Mouse (Mus musculus) liver, adult (tissue): ENCODE data around the gene Cln5.
A peak's percentile ranks its signal among the peaks of the same experiment; 100 is the strongest.

Source experiments
- GATA4 ChIP-seq: IDR thresholded peaks from 2 replicates; pipeline ENCODE4 v1.6.1; 2014; ENCODE audit warnings: mild to moderate bottlenecking, low read length; ENCODE audit not compliant: insufficient replicate concordance

The Cln5 gene

GRCm38 (mm10) chr14:103095826-103096225 lies 25.8 kb downstream of the Cln5 start:
- no peak for TF ChIP-seq GATA4

GRCm38 (mm10) chr14:103096621-103097020 lies 26.6 kb downstream of the Cln5 start:
- TF ChIP-seq GATA4: no peak

DNA sequence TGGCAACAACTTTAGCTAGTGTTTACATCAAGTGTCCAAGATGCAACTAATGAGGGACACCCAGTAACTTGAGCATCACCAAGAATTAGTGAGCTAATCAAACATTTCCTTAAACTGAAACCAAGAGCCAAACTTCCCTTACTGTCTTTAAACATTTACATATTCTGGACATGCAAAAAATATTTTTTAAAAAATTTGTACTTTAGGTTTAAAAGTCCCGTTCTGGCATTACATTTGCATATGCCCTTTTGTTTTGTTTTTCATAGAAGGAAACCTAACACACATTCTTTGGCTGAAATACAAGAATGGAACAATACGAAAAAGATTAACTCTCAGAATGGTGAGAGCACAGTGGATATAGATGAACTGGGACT lies 28.2 kb downstream of the Cln5 start:
- TF ChIP-seq GATA4: no peak

- no peak for TF ChIP-seq GATA4
These were observed 28.7 kb downstream of the Cln5 start for GRCm38 (mm10) chr14:103098587-103099235.

DNA sequence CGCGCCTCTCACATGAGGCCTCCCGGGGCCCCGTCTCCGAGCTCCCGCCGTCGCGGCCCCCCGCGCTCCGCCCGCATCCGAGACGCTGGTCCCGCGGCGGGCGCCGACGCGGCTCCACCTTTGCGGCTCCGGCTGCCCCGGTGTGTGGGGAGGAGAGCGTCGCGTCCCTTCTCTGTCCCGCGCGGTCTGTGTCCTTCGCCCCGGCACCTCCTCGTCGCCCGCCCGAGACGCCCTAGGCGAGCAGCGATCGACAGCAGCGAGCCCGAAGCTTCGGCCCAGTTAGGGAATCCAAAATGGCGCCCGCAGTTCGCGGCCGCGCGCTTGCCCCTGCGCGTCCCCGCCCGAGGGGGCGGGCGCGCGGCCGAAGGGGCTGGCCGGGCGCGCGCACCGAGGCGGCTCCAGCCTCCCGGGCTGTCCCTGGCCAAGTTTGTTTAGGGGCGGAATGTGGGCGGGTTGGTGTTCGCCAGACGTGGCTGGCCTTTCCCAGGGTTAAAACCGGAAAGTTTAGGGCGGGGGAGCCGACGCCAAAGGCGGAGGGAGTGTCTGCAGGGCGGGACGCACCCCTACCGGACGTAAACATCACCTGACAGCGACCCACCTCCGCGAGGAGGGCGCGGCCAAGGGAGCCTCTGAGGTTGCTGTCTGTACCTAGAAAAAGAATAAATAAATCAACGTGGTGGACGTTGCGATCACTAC lies 29.4 kb downstream of the Cln5 start, which contains the start of gene Fbxl3:
TSS of gene Fbxl3 (minus strand) at position 329 of the 696 bp plus-strand sequence.
- TF ChIP-seq GATA4: peak; percentile 27; the same call in 1 of the 2 replicates

DNA sequence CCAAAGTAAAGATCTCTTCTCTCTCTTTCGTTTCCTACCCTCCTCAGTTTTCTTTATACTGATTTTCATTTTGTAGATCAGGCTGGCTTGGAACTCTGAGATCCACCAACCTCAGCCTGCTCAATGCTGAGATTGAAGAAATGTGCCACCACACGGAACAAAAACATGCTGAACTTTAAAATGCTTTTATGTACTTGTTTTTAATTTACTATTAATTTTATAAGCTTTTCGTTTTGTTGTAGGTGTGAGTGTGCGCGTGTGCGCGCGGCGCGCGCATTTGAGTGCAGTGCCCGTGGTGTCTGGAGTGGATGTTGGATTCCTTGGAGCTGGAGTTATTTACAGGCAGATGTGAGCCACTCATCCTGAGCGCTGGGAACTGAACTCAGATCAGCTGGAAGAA lies 30.3 kb downstream of the Cln5 start:
- TF ChIP-seq GATA4: no peak

GRCm38 (mm10) chr14:103101171-103101570 lies 31.2 kb downstream of the Cln5 start:
- no peak for TF ChIP-seq GATA4

- no peak for TF ChIP-seq GATA4
These were observed 32.2 kb downstream of the Cln5 start for GRCm38 (mm10) chr14:103102246-103102645.

DNA sequence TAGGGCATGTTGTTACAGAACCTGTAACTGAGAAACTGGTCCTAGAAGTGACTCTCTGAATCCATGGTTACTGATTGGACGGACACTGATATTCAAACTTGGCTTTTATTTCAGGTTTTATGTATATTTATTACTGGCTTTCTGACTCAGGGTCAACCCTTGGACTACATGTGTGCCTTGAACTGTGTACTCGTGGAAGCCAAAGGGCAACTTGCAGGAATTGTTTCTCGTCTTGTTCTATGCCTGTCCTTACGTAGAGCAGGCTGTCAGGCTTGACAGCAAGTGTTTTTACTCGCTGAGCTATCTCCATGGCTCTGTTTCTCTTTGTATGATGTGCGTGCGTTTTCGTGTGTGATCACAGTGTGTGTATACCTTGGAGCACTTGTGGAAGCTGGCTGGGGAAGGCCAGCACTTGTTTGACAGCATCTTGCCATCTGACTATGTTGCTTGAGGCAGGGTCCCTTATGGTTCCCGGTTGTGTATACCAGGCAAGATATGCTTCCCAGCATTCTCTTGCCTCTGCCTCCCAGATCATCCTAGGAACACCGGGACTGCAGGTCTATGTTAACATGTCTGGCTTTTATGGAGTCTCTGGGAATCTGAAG lies 32.8 kb downstream of the Cln5 start:
- TF ChIP-seq GATA4: no peak

DNA sequence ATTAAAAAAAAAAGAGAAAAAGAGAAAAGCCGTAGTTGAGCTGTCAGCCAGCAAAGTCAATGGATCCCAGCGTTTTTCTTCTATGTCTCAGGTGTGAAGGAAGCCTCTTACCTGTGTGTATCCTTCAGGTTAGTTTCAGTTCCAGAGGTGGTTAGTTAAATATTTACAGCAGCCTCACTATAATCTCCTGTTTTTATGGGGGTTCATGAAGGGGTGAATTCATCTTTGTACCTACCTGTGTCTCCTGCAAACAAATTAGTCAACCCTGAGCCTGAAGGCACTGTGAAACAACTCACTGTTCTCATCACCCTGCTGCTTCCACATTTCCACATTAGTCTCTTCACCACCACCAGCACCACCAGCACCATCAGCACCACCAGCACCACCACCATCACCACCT lies 36.3 kb downstream of the Cln5 start:
- TF ChIP-seq GATA4: no peak

- no peak for TF ChIP-seq GATA4
These were observed 40.0 kb downstream of the Cln5 start for GRCm38 (mm10) chr14:103109971-103110370.

- TF ChIP-seq GATA4: no peak
These were observed 42.8 kb downstream of the Cln5 start for GRCm38 (mm10) chr14:103112606-103113363.

DNA sequence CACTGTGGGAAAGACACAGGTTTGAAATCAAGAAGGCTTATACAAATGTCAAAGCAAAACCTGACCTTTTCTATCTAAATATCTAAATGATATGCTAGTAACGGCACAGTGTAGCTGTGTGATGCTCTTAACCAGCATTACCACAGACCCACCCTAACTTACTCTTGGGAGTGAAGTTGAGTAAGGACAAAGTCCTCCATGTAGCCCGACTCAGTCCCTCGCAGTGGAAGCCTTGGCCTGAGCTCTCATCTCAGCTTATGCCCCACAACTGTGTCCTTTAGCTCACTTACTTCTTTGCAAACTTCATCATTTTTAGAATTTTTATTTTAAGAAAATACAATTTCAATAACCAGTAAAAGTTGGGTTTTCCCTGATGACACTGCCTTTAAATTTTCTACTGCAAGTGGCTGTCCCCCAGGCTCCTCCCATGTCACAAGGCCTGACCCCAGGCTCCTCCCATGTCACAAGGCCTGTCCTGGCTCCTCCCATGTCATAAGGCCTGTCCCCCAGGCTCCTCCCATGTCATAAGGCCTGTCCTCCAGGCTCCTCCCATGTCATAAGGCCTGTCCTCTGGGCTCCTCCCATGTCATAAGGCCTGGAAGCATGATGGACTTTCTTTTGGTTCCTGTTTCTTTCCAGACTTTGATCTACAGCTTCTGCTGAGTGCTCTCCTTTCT lies 45.1 kb downstream of the Cln5 start:
- TF ChIP-seq GATA4: no peak

GRCm38 (mm10) chr14:103125756-103126155 lies 55.7 kb downstream of the Cln5 start:
- TF ChIP-seq GATA4: no peak
